ENCODE assay signal across 18 mouse cellular contexts in the genomic region with DNA sequence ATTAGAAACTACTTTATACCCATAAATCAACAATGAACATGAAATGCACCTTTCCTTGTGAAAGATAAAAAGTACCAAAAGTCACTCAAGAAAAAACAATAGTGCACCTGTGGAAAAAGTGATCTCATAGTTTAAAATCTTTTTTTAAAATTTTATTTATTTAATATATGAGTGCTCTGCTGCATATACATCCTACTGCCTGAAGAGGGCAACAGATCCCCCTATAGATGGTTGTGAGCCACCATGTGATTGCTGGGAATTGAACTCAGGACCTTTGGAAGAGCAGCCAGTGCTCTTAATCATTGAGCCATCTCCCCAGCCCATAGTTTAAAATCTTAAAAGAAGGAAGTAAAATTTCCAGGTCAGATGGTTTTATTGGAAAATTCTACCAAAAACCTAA. TPM values are rescaled to one million over a fixed set of nuclear protein-coding genes. Genes with fewer than 3 reads are reported as not detected.
DNase-seq lines count a peak whose midpoint lies in the region; ATAC-seq and TF ChIP-seq lines count a peak whose summit lies in the region.
"Had no signal": no experiment of that assay in that cellular context is flagged by ENCODE, and none has a peak within 500 bp of the region (broad histone marks: within the 10 kb centered on the region; RNA-seq: fewer than 3 reads in every experiment).

No protein-coding gene starts in this region.

- no peaks in the 10 kb centered on the region for H3K9me3 ChIP-seq in intestine, postnatal 0 days (ENCODE audit: control insufficient read depth)
- H3K9me3 ChIP-seq in intestine, embryonic 16.5 days (ENCODE audit: control insufficient read depth, low read length) = no peaks in the 10 kb centered on the region
- no peaks in the 10 kb centered on the region for H3K9me3 ChIP-seq in liver, postnatal 0 days (ENCODE audit: low read length)
- H3K9me3 ChIP-seq in E14TG2a.4 (ENCODE audit: low read length) = no peaks in the 10 kb centered on the region
- no peaks in the 10 kb centered on the region for H3K9me3 ChIP-seq in stomach, postnatal 0 days (ENCODE audit: control insufficient read depth, low read length)
- H3K9me3 ChIP-seq: embryonic facial prominence, embryonic 10.5 days; forebrain, embryonic 13.5 days; heart, embryonic 12.5 days; hindbrain, embryonic 10.5 days had no signal

- ATAC-seq in intestine, postnatal 0 days = no peak
- no peak for ATAC-seq in intestine, embryonic 16.5 days
- no peak for ATAC-seq in liver, postnatal 0 days
- ATAC-seq in stomach, postnatal 0 days (ENCODE audit: low FRiP score, low TSS enrichment) = no peak
- ATAC-seq: forebrain, embryonic 13.5 days had no signal

- no peak overlapping the region for H3K4me3 ChIP-seq in intestine, postnatal 0 days (ENCODE audit: low read depth, low read length)
- H3K4me3 ChIP-seq in intestine, embryonic 16.5 days (ENCODE audit: low read length) = no peak overlapping the region
- H3K4me3 ChIP-seq in liver, postnatal 0 days (ENCODE audit: low read depth, low read length) = no peak overlapping the region
- no peak overlapping the region for H3K4me3 ChIP-seq in E14TG2a.4 (replicated peaks; ENCODE audit: low read length)
- H3K4me3 ChIP-seq in stomach, postnatal 0 days (ENCODE audit: low read depth, low read length) = no peak overlapping the region
- H3K4me3 ChIP-seq: embryonic facial prominence, embryonic 10.5 days; forebrain, embryonic 13.5 days; heart, embryonic 12.5 days; hindbrain, embryonic 10.5 days had no signal

- no peaks in the 10 kb centered on the region for H3K27me3 ChIP-seq in intestine, postnatal 0 days (replicated peaks; ENCODE audit: control insufficient read depth, insufficient read depth, low read length)
- H3K27me3 ChIP-seq in intestine, embryonic 16.5 days (replicated peaks; ENCODE audit: control insufficient read depth, insufficient read depth, low read length) = no peaks in the 10 kb centered on the region
- no peaks in the 10 kb centered on the region for H3K27me3 ChIP-seq in liver, postnatal 0 days (ENCODE audit: insufficient read depth, low read length)
- H3K27me3 ChIP-seq in E14TG2a.4 (ENCODE audit: insufficient read depth, low read length) = 0 out of 2 replicates have a peak, but pooled peaks cover 2% of the 10 kb centered on the region
- no peaks in the 10 kb centered on the region for H3K27me3 ChIP-seq in stomach, postnatal 0 days (ENCODE audit: control insufficient read depth, insufficient read depth, low read length)
- H3K27me3 ChIP-seq: forebrain, embryonic 13.5 days; heart, embryonic 12.5 days had no signal

- no peak overlapping the region for H3K4me2 ChIP-seq in intestine, postnatal 0 days (replicated peaks; ENCODE audit: low read depth)
- no peak overlapping the region for H3K4me2 ChIP-seq in intestine, embryonic 16.5 days (ENCODE audit: low read depth, low read length)
- H3K4me2 ChIP-seq in liver, postnatal 0 days (ENCODE audit: low read depth, low read length) = no peak overlapping the region
- H3K4me2 ChIP-seq in stomach, postnatal 0 days (replicated peaks; ENCODE audit: low read depth) = no peak overlapping the region
- H3K4me2 ChIP-seq: forebrain, embryonic 13.5 days; heart, embryonic 12.5 days; hindbrain, embryonic 14.5 days had no signal

- H3K4me1 ChIP-seq in intestine, postnatal 0 days (replicated peaks; ENCODE audit: control insufficient read depth, insufficient read depth, low read length) = no peaks in the 10 kb centered on the region; the same call in 1 of the 2 replicates
- no peaks in the 10 kb centered on the region for H3K4me1 ChIP-seq in intestine, embryonic 16.5 days (ENCODE audit: control insufficient read depth, insufficient read depth, low read length)
- peaks cover 15% of the 10 kb centered on the region for H3K4me1 ChIP-seq in liver, postnatal 0 days (ENCODE audit: insufficient read depth)
- peaks cover 18% of the 10 kb centered on the region for H3K4me1 ChIP-seq in E14TG2a.4 (replicated peaks; ENCODE audit: low read depth, low read length)
- H3K4me1 ChIP-seq in stomach, postnatal 0 days (replicated peaks; ENCODE audit: control insufficient read depth, insufficient read depth) = peaks cover 2% of the 10 kb centered on the region; the same call in 1 of the 2 replicates

- 0 out of 2 replicates have a peak, but pooled peaks have one; percentile 11 for TF ChIP-seq CTCF in intestine, postnatal 0 days (IDR thresholded peaks at IDR 0.05; ENCODE audit: low read depth)
- TF ChIP-seq CTCF in liver, postnatal 0 days (IDR thresholded peaks at IDR 0.05; ENCODE audit: low read depth) = peak; percentile 18
- peak; percentile 56 for TF ChIP-seq CTCF in E14TG2a.4 (conservative IDR thresholded peaks at IDR 0.05; ENCODE audit: low read length)
- peak; percentile 15; the same call in 1 of the 2 replicates for TF ChIP-seq CTCF in stomach, postnatal 0 days (IDR thresholded peaks at IDR 0.05; ENCODE audit: low read depth)

- H3K36me3 ChIP-seq in intestine, postnatal 0 days (ENCODE audit: control insufficient read depth, insufficient read depth) = no peaks in the 10 kb centered on the region
- H3K36me3 ChIP-seq in intestine, embryonic 16.5 days (ENCODE audit: control insufficient read depth, insufficient read depth, low read length) = no peaks in the 10 kb centered on the region
- H3K36me3 ChIP-seq in liver, postnatal 0 days (replicated peaks; ENCODE audit: insufficient read depth, low read length) = no peaks in the 10 kb centered on the region
- no peaks in the 10 kb centered on the region for H3K36me3 ChIP-seq in E14TG2a.4 (ENCODE audit: insufficient read depth, low read length)
- no peaks in the 10 kb centered on the region for H3K36me3 ChIP-seq in stomach, postnatal 0 days (ENCODE audit: control insufficient read depth, insufficient read depth, low read length)
- H3K36me3 ChIP-seq: embryonic facial prominence, embryonic 10.5 days; heart, embryonic 12.5 days; hindbrain, embryonic 10.5 days had no signal

- TF ChIP-seq EP300 in liver, postnatal 0 days (IDR thresholded peaks at IDR 0.05; ENCODE audit: low read depth) = no peak
- no peak for TF ChIP-seq EP300 in stomach, postnatal 0 days (optimal IDR thresholded peaks at IDR 0.05)

- H3K9ac ChIP-seq in intestine, postnatal 0 days (ENCODE audit: low read depth, low read length) = no peak overlapping the region
- no peak overlapping the region for H3K9ac ChIP-seq in intestine, embryonic 16.5 days (ENCODE audit: low read depth, low read length)
- H3K9ac ChIP-seq in liver, postnatal 0 days (replicated peaks) = no peak overlapping the region
- H3K9ac ChIP-seq in stomach, postnatal 0 days (ENCODE audit: low read length) = no peak overlapping the region
- H3K9ac ChIP-seq: forebrain, embryonic 13.5 days; heart, embryonic 12.5 days; hindbrain, embryonic 14.5 days had no signal

- no peak overlapping the region for H3K27ac ChIP-seq in intestine, postnatal 0 days (ENCODE audit: low read depth, low read length)
- no peak overlapping the region for H3K27ac ChIP-seq in intestine, embryonic 16.5 days (ENCODE audit: low read length)
- no peak overlapping the region for H3K27ac ChIP-seq in liver, postnatal 0 days (ENCODE audit: low read depth)
- H3K27ac ChIP-seq in stomach, postnatal 0 days (replicated peaks) = no peak overlapping the region
- H3K27ac ChIP-seq: embryonic facial prominence, embryonic 10.5 days; forebrain, embryonic 13.5 days; hindbrain, embryonic 10.5 days; hindbrain, embryonic 14.5 days had no signal

- DNase-seq in liver, postnatal 0 days = no peak
- DNase-seq in liver = no peak
- no peak for DNase-seq in stomach, postnatal 0 days (ENCODE audit: low spot score)
- no peak for DNase-seq in lung, postnatal 4 days
- DNase-seq: adrenal gland, adult 2 months; adrenal gland, postnatal 36 days; cerebellum, adult 2 months; cerebellum, postnatal 10 days; gastrocnemius, postnatal 10 days; heart, adult 18-20 months had no signal

RNA-seq across cellular contexts. Expression of gene Pemt, which starts 4.0 kb away (rescaled TPM):
- 4.2 and 5.0 TPM in 2 replicates for polyA plus RNA-seq in intestine, postnatal 0 days (2015; fragmentation: Nextera tagmentation; extraction: Ambion mirVana)
- polyA plus RNA-seq in intestine, embryonic 16.5 days (2015; fragmentation: Nextera tagmentation; extraction: Ambion mirVana) = 6.7 and 8.7 TPM in 2 replicates
- 589 and 592 TPM in 2 replicates for polyA plus RNA-seq in liver, postnatal 0 days (2015; fragmentation: Nextera tagmentation; extraction: Ambion mirVana)
- 8.3 and 9.0 TPM in 2 replicates for polyA plus RNA-seq in stomach, postnatal 0 days (2015; fragmentation: Nextera tagmentation; extraction: Ambion mirVana)

Comparison
In these comparisons a context has a peak if more than half of its experiments do, and no peak if none do; other contexts are left out.
1. RNA of gene Pemt, which starts 4.0 kb away (polyA plus RNA-seq): 589 to 592 TPM in liver, postnatal 0 days; 8.3 to 9.0 TPM in stomach, postnatal 0 days, 6.7 to 8.7 TPM in intestine, embryonic 16.5 days and 4.2 to 5.0 TPM in intestine, postnatal 0 days; every median in the first group is over 10 times any median in the second.
2. Peak in every context shown above with its lines, with median percentiles within 50 percentile points of each other: CTCF ChIP-seq.